Mouse (Mus musculus) thymus, adult 2 months (tissue): Measurements from ENCODE around the gene Frk. TPM values are rescaled to one million over a fixed set of nuclear protein-coding genes. Genes with fewer than 3 reads are reported as not detected.
"Not testable (repeated sequence)": the region's sequence is repeated elsewhere in the genome, so short reads cannot be mapped to it uniquely, and the experiment has no call there.

ENCODE experiments used
- DNase-seq: peaks from one replicate; pipeline ENCODE4 v3.0.0; 2021
- H3K27ac ChIP-seq: fragments of 200-500 bp; 2 replicates; pipeline ENCODE4 v1.5.1; 2012; ENCODE audit warnings: low read length, control low read depth; ENCODE audit not compliant: control insufficient read depth, insufficient read depth
- H3K27me3 ChIP-seq: fragments of 200-500 bp; 2 replicates; pipeline ENCODE4 v1.6.1; 2012; ENCODE audit warnings: mild to moderate bottlenecking, low read length, moderate library complexity, mixed read lengths; ENCODE audit not compliant: control insufficient read depth, insufficient read depth
- H3K36me3 ChIP-seq: fragments of 200-500 bp; 2 replicates; pipeline ENCODE4 v1.6.1; 2012; ENCODE audit warnings: mild to moderate bottlenecking, low read length, moderate library complexity; ENCODE audit not compliant: control insufficient read depth, insufficient read depth
- H3K4me1 ChIP-seq: fragments of 200-500 bp; replicated peaks from 2 replicates; pipeline ENCODE4 v1.6.1; 2012; ENCODE audit warnings: low read length; ENCODE audit not compliant: control insufficient read depth, insufficient read depth
- H3K4me3 ChIP-seq: fragments of 200-500 bp; 2 replicates; pipeline ENCODE4 v1.5.1; 2012; ENCODE audit warnings: mild to moderate bottlenecking, low read length, control low read depth, moderate library complexity; ENCODE audit not compliant: control insufficient read depth, insufficient read depth
- CTCF ChIP-seq: fragments of 200-500 bp; IDR thresholded peaks from 2 replicates; pipeline ENCODE4 v1.5.1; 2012; ENCODE audit warnings: mild to moderate bottlenecking, control low read depth, low read length, moderate library complexity, borderline replicate concordance; ENCODE audit not compliant: control insufficient read depth, poor library complexity, insufficient read depth; ENCODE audit errors: extremely low read depth
- POLR2A ChIP-seq: fragments of 200-500 bp; IDR thresholded peaks from 2 replicates; pipeline ENCODE4 v1.6.1; 2012; ENCODE audit warnings: mild to moderate bottlenecking, low read length, control low read depth, moderate library complexity; ENCODE audit not compliant: control insufficient read depth, poor library complexity, insufficient read depth; ENCODE audit errors: extremely low read depth
- WGBS: fragments of 180-500 bp; shearing (Covaris S2); methylation state at CpG from one replicate; pipeline ENCODE4 v1.1.7; 2018; 5-methylcytosine and 5-hydroxymethylcytosine counted together
- polyA plus RNA-seq: library from polyadenylated mRNA; depleted of rRNA; stranded (reverse); fragments of >200 nt; gene quantifications from 2 replicates; pipeline ENCODE4 v1.2.3, GENCODE M21; 2012; rRNA removed

Frk gene
- polyA plus RNA-seq = 0.27 and 0.32 TPM in 2 replicates

DNA sequence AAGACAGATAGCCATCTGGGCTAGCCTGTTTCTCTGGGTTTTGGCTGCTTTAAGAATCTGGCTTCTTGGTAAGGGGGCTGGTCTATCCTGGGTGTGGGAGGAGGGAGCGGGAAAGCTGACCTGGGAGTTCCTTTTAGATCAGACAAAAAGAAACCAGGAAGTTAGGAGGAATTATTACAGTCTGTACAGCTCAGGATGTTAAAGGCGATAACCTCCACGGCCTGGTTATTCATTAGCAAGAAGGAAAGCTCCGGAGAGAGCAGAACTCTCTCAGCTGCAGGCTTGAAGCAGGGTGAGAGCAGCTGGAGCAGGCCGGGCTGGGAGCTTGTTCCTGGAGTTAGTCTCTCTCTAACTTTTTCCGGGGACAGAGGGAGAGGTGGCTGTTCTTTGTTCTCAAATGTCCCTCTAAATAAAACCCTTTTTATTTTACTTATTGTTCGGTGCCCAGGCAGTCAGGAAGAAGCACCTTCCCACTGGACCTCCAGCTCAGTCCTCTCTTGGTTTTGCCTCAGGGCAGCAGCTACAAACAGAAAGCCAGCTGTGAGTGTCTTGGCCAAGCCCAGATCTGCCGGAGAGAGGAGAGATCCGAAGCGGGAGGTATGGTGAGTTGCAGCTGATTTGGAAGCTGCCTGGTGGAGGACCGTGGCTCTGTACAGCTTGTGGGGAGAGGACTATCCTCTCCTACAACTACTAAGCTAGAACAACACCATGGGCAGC, at the start of gene Frk:
Frk (plus strand) TSS at position 103 of the 717 bp plus-strand sequence.
- no peaks in the 10 kb centered on the region for H3K27me3 ChIP-seq
- TF ChIP-seq POLR2A (no peak), CTCF (no peak)
- no peak within 1 kb of the TSS for H3K27ac ChIP-seq
- H3K4me3 ChIP-seq = no peak within 1 kb of the TSS; the same call in none of the 2 replicates
- no peaks in the 10 kb centered on the region for H3K4me1 ChIP-seq
- no peaks in the 10 kb centered on the region for H3K36me3 ChIP-seq
- WGBS = 35% methylated on average over 11 of the region's 11 CpGs
- no peak for DNase-seq

DNA sequence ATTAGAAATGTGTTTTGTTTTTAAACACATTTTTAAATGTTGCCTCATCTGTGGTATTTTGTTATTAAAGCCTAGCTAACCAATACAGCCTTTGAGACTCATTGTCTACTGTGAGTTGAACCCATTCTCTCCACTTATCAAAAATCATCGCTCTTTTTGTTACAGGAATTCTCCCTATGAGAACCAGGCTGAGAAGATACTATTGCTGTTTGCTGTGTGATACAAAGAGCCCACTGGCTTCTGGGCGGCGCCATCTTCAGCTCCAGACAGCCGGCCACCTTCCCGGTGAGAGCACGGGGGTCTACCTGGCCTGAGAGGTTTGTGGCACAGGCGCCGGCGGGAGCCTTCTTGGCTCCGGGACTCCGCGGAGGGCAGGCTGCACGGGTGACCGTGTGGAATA, 49.0 kb upstream of the Frk start:
- not testable (repeated sequence) for DNase-seq, H3K27me3 ChIP-seq, H3K4me1 ChIP-seq, H3K27ac ChIP-seq, H3K4me3 ChIP-seq, H3K36me3 ChIP-seq
- 90% methylated on average over 6 of the region's 14 CpGs for WGBS

DNA sequence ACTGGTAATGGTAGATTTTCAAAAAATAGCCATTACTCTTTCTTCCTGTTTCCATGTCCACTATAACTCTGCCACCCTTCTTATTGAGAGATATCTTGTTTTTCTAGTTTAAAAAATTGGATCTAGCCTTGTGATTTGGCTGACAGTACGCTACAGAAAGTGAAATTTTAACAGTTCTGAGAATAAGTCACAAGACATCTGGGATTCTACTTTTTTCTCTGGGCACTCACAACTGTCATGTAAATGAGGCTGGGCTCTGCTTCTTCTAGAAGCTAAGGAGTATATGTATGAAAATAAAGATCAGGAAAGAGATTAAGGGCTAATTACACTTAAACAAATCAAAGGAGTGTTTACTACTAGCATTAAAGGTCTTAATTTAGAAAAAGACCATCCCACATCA, 33.7 kb upstream of the Frk start:
- H3K36me3 ChIP-seq = no peaks in the 10 kb centered on the region
- H3K4me3 ChIP-seq = no peak overlapping the region
- no peak for DNase-seq
- TF ChIP-seq CTCF (no peak), POLR2A (no peak)
- no peaks in the 10 kb centered on the region for H3K4me1 ChIP-seq
- WGBS = 84% methylated on average over 1 of the region's 1 CpGs
- H3K27ac ChIP-seq = no peak overlapping the region
- no peaks in the 10 kb centered on the region for H3K27me3 ChIP-seq

DNA sequence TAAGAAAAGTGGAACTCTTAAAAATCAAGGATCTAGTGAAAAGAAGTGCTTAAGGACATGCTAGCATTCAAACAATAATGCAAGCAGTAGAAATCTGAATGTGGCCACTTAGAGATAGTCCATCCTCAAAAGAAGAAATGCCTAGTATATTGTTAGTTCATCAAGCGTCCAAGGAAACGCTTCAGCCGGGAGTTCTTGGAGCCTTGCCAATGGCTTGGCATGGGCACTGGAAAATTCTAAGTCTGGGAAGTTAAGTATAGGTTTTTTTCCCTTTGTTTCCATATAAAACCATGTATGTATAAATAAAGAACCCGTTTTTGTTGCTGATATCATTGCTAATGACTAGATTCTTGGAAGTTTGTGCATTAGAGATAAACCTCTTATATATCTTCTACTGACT, 21.7 kb upstream of the Frk start:
- Histone ChIP-seq H3K4me3 (no peak overlapping the region), H3K36me3 (no peaks in the 10 kb centered on the region), H3K4me1 (no peaks in the 10 kb centered on the region), H3K27me3 (no peaks in the 10 kb centered on the region), H3K27ac (no peak overlapping the region)
- TF ChIP-seq POLR2A (no peak), CTCF (no peak)
- no peak for DNase-seq
- 83% methylated on average over 4 of the region's 4 CpGs for WGBS

GRCm38 (mm10) chr10:34464321-34464720, 18.9 kb upstream of the Frk start:
- no peaks in the 10 kb centered on the region for H3K4me1 ChIP-seq
- no peak overlapping the region for H3K4me3 ChIP-seq
- H3K27me3 ChIP-seq = no peaks in the 10 kb centered on the region
- no peak for TF ChIP-seq POLR2A
- DNase-seq = no peak
- H3K27ac ChIP-seq = no peak overlapping the region
- WGBS = 94% methylated on average over 4 of the region's 4 CpGs
- no peaks in the 10 kb centered on the region for H3K36me3 ChIP-seq

GRCm38 (mm10) chr10:34469037-34469436, 14.2 kb upstream of the Frk start:
- no peak overlapping the region for H3K4me3 ChIP-seq
- no peaks in the 10 kb centered on the region for H3K4me1 ChIP-seq
- no peaks in the 10 kb centered on the region for H3K27me3 ChIP-seq
- TF ChIP-seq POLR2A (no peak), CTCF (no peak)
- WGBS = 54% methylated on average over 2 of the region's 2 CpGs
- H3K36me3 ChIP-seq = no peaks in the 10 kb centered on the region
- no peak for DNase-seq
- no peak overlapping the region for H3K27ac ChIP-seq

GRCm38 (mm10) chr10:34479942-34480455, 3.2 kb upstream of the Frk start:
- Histone ChIP-seq H3K27ac (no peak overlapping the region), H3K27me3 (no peaks in the 10 kb centered on the region), H3K4me1 (no peaks in the 10 kb centered on the region), H3K4me3 (no peak overlapping the region), H3K36me3 (no peaks in the 10 kb centered on the region)
- TF ChIP-seq POLR2A = no peak
- TF ChIP-seq CTCF = no peak
- DNase-seq = no peak
- WGBS = 95% methylated on average over 4 of the region's 4 CpGs
